22 mouse cellular contexts compared by ENCODE assay signal in genomic region chr9:30167223-30167622, GRCm38 (mm10).
DNase-seq lines count a peak whose midpoint lies in the region; ATAC-seq and TF ChIP-seq lines count a peak whose summit lies in the region.
"Had no signal": no experiment of that assay in that cellular context is flagged by ENCODE, and none has a peak within 500 bp of the region (broad histone marks: within the 10 kb centered on the region; RNA-seq: fewer than 3 reads in every experiment).

No protein-coding gene starts in this region.

- H3K27me3 ChIP-seq in kidney, embryonic 16.5 days (ENCODE audit: insufficient read depth, low read length), result no peaks in the 10 kb centered on the region
- no peaks in the 10 kb centered on the region for H3K27me3 ChIP-seq in embryonic facial prominence, embryonic 13.5 days
- no peaks in the 10 kb centered on the region for H3K27me3 ChIP-seq in limb, embryonic 14.5 days (ENCODE audit: control insufficient read depth, insufficient read depth, low read length)
- no peaks in the 10 kb centered on the region for H3K27me3 ChIP-seq in neural tube, embryonic 15.5 days (replicated peaks)
- H3K27me3 ChIP-seq: heart, embryonic 15.5 days; hindbrain, embryonic 15.5 days; intestine, embryonic 15.5 days; liver, embryonic 12.5 days; megakaryocyte, embryonic 14.5 days had no signal

- no peak overlapping the region for H3K4me2 ChIP-seq in kidney, embryonic 16.5 days (replicated peaks; ENCODE audit: low read depth, low read length)
- no peak overlapping the region for H3K4me2 ChIP-seq in embryonic facial prominence, embryonic 13.5 days
- no peak overlapping the region for H3K4me2 ChIP-seq in limb, embryonic 14.5 days (replicated peaks; ENCODE audit: low read depth, low read length, severe bottlenecking)
- H3K4me2 ChIP-seq in neural tube, embryonic 15.5 days, result no peak overlapping the region
- H3K4me2 ChIP-seq: heart, embryonic 15.5 days; hindbrain, embryonic 15.5 days; intestine, embryonic 15.5 days; liver, embryonic 12.5 days had no signal

- no peak for DNase-seq in kidney, adult 8-10 months
- peak; percentile 46 for DNase-seq in limb, embryonic 14.5 days (ENCODE audit: low spot score)
- DNase-seq in cerebellum, adult 11 months, result no peak
- DNase-seq in thymus, postnatal 36 days, result no peak
- DNase-seq: adrenal gland, postnatal 36 days; B cell, adult 2 months; cerebellum, adult 2 months; cerebellum, postnatal 36 days; gastrocnemius, postnatal 10 days; heart, postnatal 4 days; lung, adult 2 months; right cerebral cortex, postnatal 14 days; thymus, postnatal 4 days had no signal

- H3K4me3 ChIP-seq in kidney, embryonic 16.5 days (ENCODE audit: low read length), result no peak overlapping the region
- no peak overlapping the region for H3K4me3 ChIP-seq in embryonic facial prominence, embryonic 13.5 days
- H3K4me3 ChIP-seq in limb, embryonic 14.5 days (replicated peaks; ENCODE audit: low read length), result no peak overlapping the region
- no peak overlapping the region for H3K4me3 ChIP-seq in neural tube, embryonic 15.5 days (replicated peaks)
- H3K4me3 ChIP-seq: heart, embryonic 15.5 days; hindbrain, embryonic 15.5 days; intestine, embryonic 15.5 days; layer of hippocampus, adult 2 months; liver, embryonic 12.5 days; megakaryocyte, embryonic 14.5 days had no signal

- H3K9ac ChIP-seq in kidney, embryonic 16.5 days (replicated peaks; ENCODE audit: low read length), result no peak overlapping the region
- H3K9ac ChIP-seq in embryonic facial prominence, embryonic 13.5 days, result no peak overlapping the region
- H3K9ac ChIP-seq in limb, embryonic 14.5 days (ENCODE audit: low read depth, low read length, severe bottlenecking), result no peak overlapping the region
- H3K9ac ChIP-seq in neural tube, embryonic 15.5 days (replicated peaks), result no peak overlapping the region
- H3K9ac ChIP-seq: heart, embryonic 15.5 days; hindbrain, embryonic 15.5 days; intestine, embryonic 15.5 days; liver, embryonic 12.5 days had no signal

- no peak for TF ChIP-seq POLR2A in limb, embryonic 14.5 days (IDR thresholded peaks at IDR 0.05; ENCODE audit: borderline replicate concordance, extremely low read depth, insufficient read depth, insufficient read length)

- ATAC-seq in kidney, embryonic 16.5 days (ENCODE audit: low FRiP score, low TSS enrichment), result peak; percentile 49; the same call in 1 of the 2 replicates
- ATAC-seq in embryonic facial prominence, embryonic 13.5 days (ENCODE audit: insufficient number of reproducible peaks, insufficient read depth, low FRiP score, low TSS enrichment, low read depth), result no peak
- ATAC-seq in limb, embryonic 14.5 days (ENCODE audit: low FRiP score, low read depth), result no peak
- ATAC-seq in neural tube, embryonic 15.5 days (ENCODE audit: low FRiP score), result no peak
- ATAC-seq: intestine, embryonic 15.5 days; liver, embryonic 12.5 days had no signal

- no peaks in the 10 kb centered on the region for H3K36me3 ChIP-seq in kidney, embryonic 16.5 days (ENCODE audit: insufficient read depth, low read length)
- H3K36me3 ChIP-seq in embryonic facial prominence, embryonic 13.5 days, result no peaks in the 10 kb centered on the region
- H3K36me3 ChIP-seq in limb, embryonic 14.5 days (ENCODE audit: control insufficient read depth, insufficient read depth, low read length), result no peaks in the 10 kb centered on the region
- no peaks in the 10 kb centered on the region for H3K36me3 ChIP-seq in neural tube, embryonic 15.5 days
- H3K36me3 ChIP-seq: heart, embryonic 15.5 days; hindbrain, embryonic 15.5 days; intestine, embryonic 15.5 days; liver, embryonic 12.5 days had no signal

- peaks cover 11% of the 10 kb centered on the region for H3K4me1 ChIP-seq in kidney, embryonic 16.5 days (ENCODE audit: insufficient read depth, low read length)
- H3K4me1 ChIP-seq in embryonic facial prominence, embryonic 13.5 days, result peaks cover 17% of the 10 kb centered on the region
- H3K4me1 ChIP-seq in limb, embryonic 14.5 days (ENCODE audit: control insufficient read depth, insufficient read depth, low read length), result peaks cover 8% of the 10 kb centered on the region
- H3K4me1 ChIP-seq in neural tube, embryonic 15.5 days, result peaks cover 13% of the 10 kb centered on the region
- H3K4me1 ChIP-seq: heart, embryonic 15.5 days; intestine, embryonic 15.5 days; liver, embryonic 12.5 days; megakaryocyte, embryonic 14.5 days had no signal

- no peak overlapping the region for H3K27ac ChIP-seq in kidney, embryonic 16.5 days (ENCODE audit: low read length)
- H3K27ac ChIP-seq in embryonic facial prominence, embryonic 13.5 days, result peak overlapping the region; percentile 71
- H3K27ac ChIP-seq in limb, embryonic 14.5 days (replicated peaks; ENCODE audit: low read depth, low read length), result no peak overlapping the region; the same call in 1 of the 2 replicates
- H3K27ac ChIP-seq in neural tube, embryonic 15.5 days (replicated peaks), result peak overlapping the region; percentile 56
- H3K27ac ChIP-seq: heart, embryonic 15.5 days; hindbrain, embryonic 15.5 days; intestine, embryonic 15.5 days; layer of hippocampus, adult 2 months; liver, embryonic 12.5 days had no signal

- 19% methylated on average over 7 of the region's 7 CpGs for WGBS in kidney, embryonic 16.5 days
- 11% methylated on average over 7 of the region's 7 CpGs for WGBS in embryonic facial prominence, embryonic 13.5 days
- WGBS in limb, embryonic 14.5 days, result 18% methylated on average over 7 of the region's 7 CpGs
- WGBS in neural tube, embryonic 15.5 days, result 4% methylated on average over 7 of the region's 7 CpGs

- no peaks in the 10 kb centered on the region for H3K9me3 ChIP-seq in kidney, embryonic 16.5 days (ENCODE audit: low read length)
- H3K9me3 ChIP-seq in embryonic facial prominence, embryonic 13.5 days, result no peaks in the 10 kb centered on the region
- H3K9me3 ChIP-seq in limb, embryonic 14.5 days (ENCODE audit: control insufficient read depth, low read length), result no peaks in the 10 kb centered on the region
- H3K9me3 ChIP-seq in neural tube, embryonic 15.5 days (replicated peaks), result no peaks in the 10 kb centered on the region
- H3K9me3 ChIP-seq: heart, embryonic 15.5 days; hindbrain, embryonic 15.5 days; intestine, embryonic 15.5 days; liver, embryonic 12.5 days had no signal

Comparison
In these comparisons a context has a peak if more than half of its experiments do, and no peak if none do; other contexts are left out.
1. H3K27ac ChIP-seq: peak in embryonic facial prominence, embryonic 13.5 days (single experiment) and neural tube, embryonic 15.5 days (single experiment); none in kidney, embryonic 16.5 days (single experiment) and limb, embryonic 14.5 days (single experiment).